Mouse (Mus musculus): ENCODE results near the gene Eri3. TPM values are rescaled to one million over a fixed set of nuclear protein-coding genes. Genes with fewer than 3 reads are reported as not detected.

The Eri3 gene
- polyA plus RNA-seq, 1 experiment = not detected

DNA sequence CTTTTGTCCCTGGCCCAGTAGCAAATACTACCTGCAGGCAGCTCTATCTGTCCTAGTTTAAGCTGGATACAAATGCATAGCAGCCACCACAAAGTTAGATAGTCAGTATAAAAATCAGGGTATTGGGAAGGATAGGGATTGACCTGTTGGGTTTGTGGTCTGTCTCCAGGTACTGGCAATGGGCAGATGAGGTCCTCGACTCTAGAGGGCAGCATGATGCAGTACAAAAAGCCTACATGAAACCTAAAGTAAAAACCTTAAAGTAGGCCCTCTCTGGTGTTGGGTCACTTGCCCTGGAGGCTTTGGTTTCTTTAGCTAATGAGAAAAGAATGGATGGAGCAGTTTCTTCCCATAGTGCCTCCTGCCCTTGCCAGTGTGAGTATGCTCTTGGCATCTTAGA lies 78.3 kb downstream of the Eri3 start:
- TF ChIP-seq CTCF (IDR thresholded peaks at IDR 0.05; ENCODE audit: insufficient read depth, low read depth, low read length) (no peak), POLR2A (IDR thresholded peaks at IDR 0.05; ENCODE audit: insufficient read depth, low read depth, low read length) (no peak)
- Histone ChIP-seq H3K4me3 (ENCODE audit: insufficient read depth, low read depth, low read length) (no peak overlapping the region), H3K27ac (ENCODE audit: insufficient read depth, low read depth, low read length) (no peak overlapping the region), H3K4me1 (ENCODE audit: control insufficient read depth, insufficient read depth, low read length) (peaks cover 3% of the 10 kb centered on the region; the same call in 1 of the 2 replicates)
- 72% methylated on average over 1 of the region's 1 CpGs for WGBS

DNA sequence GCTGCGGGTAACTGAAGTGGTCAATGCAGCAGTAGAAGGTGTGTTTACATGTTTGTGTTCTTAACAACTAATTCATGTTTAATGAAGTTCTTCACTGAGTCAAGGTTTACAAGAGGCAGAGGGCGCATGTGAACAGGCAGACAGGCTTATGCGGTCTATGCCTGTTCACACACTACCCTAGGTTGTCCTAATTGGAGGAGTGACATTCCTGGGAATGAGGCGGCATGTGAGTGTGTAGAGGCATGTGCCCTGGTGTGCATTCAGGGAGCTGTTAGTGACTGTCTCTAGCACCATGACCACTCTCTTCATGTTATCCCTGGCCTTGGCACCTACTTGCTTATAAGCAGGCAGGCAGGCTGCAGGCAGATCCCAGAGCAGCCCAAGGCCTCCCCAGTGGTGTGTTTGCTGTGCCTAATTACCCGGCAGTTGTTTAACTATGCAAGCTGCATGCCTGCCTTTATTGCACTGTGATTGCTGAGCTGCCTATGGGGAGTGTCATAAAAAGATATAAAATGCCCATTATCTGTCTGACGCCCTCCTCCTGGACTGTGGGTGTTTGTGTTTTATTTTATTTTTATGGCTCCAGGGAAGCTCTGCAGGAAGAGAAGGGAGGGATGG lies 80.0 kb downstream of the Eri3 start:
- Histone ChIP-seq H3K4me1 (ENCODE audit: control insufficient read depth, insufficient read depth, low read length) (peaks cover 5% of the 10 kb centered on the region), H3K4me3 (ENCODE audit: insufficient read depth, low read depth, low read length) (no peak overlapping the region), H3K27ac (ENCODE audit: insufficient read depth, low read depth, low read length) (no peak overlapping the region)
- TF ChIP-seq POLR2A (IDR thresholded peaks at IDR 0.05; ENCODE audit: insufficient read depth, low read depth, low read length) = no peak
- no peak for TF ChIP-seq CTCF (IDR thresholded peaks at IDR 0.05; ENCODE audit: insufficient read depth, low read depth, low read length)
- WGBS = 70% methylated on average over 6 of the region's 6 CpGs

DNA sequence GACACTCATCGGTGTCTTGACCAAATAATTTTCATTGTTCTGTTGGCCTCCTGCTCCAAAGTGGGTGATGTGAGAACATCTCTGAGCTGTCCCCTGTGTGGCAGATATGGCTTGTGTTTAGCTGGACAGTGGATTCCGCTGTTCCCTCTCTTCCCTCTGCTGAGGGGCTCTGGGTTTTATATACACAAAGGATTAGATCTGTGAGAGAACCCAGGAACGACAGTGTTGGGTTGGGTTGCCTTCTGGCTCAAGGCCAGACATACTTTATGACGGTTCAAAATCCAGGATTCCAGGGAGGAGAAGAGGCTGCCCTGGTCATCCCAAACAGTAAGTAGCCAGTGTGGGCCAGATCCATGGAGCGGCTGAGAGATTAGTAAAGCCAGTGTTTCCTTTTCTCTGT lies 83.4 kb downstream of the Eri3 start:
- H3K4me3 ChIP-seq (ENCODE audit: insufficient read depth, low read depth, low read length) = no peak overlapping the region
- no peak overlapping the region for H3K27ac ChIP-seq (ENCODE audit: insufficient read depth, low read depth, low read length)
- WGBS = 70% methylated on average over 5 of the region's 5 CpGs
- TF ChIP-seq POLR2A (IDR thresholded peaks at IDR 0.05; ENCODE audit: insufficient read depth, low read depth, low read length) = no peak
- peaks cover 17% of the 10 kb centered on the region for H3K4me1 ChIP-seq (ENCODE audit: control insufficient read depth, insufficient read depth, low read length)

DNA sequence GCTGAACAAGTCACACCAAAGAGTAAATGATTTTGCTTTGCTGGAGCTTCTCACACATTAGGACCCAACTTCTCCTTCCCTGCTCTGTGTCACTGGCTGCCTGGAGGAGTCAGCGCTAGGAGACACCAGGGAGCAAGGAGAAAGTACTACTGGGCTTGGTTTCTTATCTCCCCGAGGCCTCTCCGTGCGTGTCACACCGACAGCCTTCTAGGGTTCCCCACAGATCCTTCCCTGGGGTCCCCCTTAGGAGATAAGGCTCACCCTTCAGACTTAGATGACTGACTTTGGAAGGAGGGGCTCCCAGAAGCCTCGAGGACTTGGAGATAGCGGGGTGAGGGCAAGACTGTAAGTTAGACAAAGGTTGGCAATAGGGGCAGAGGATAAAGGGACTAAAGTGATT lies 84.5 kb downstream of the Eri3 start:
- Histone ChIP-seq H3K27ac (ENCODE audit: insufficient read depth, low read depth, low read length) (no peak overlapping the region), H3K4me3 (ENCODE audit: insufficient read depth, low read depth, low read length) (no peak overlapping the region), H3K4me1 (ENCODE audit: control insufficient read depth, insufficient read depth, low read length) (peaks cover 17% of the 10 kb centered on the region)
- WGBS = 90% methylated on average over 7 of the region's 7 CpGs
- TF ChIP-seq CTCF (IDR thresholded peaks at IDR 0.05; ENCODE audit: insufficient read depth, low read depth, low read length) (no peak), POLR2A (IDR thresholded peaks at IDR 0.05; ENCODE audit: insufficient read depth, low read depth, low read length) (no peak)

DNA sequence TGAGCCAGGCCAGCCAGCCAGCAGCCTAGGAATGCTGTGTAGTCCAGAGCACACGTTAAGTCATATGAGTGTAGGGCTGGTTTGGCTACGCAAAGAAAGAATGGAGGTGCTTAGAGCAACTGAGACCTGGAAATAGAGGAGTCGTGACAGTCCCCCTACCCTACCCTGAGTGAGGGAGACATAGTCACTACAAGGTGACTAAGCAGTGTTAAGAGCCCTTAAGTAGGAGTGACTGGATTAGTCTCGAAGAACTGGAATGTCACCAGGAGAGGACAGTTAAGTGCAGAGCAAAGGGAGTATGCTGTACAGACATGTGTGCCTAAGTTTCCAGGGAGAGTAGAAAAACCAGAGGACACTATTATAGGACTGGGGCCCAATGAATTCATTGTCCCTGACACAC lies 86.0 kb downstream of the Eri3 start:
- Histone ChIP-seq H3K27ac (ENCODE audit: insufficient read depth, low read depth, low read length) (no peak overlapping the region), H3K4me3 (ENCODE audit: insufficient read depth, low read depth, low read length) (no peak overlapping the region), H3K4me1 (ENCODE audit: control insufficient read depth, insufficient read depth, low read length) (peaks cover 15% of the 10 kb centered on the region)
- WGBS = 77% methylated on average over 4 of the region's 4 CpGs
- TF ChIP-seq CTCF (IDR thresholded peaks at IDR 0.05; ENCODE audit: insufficient read depth, low read depth, low read length) (no peak), POLR2A (IDR thresholded peaks at IDR 0.05; ENCODE audit: insufficient read depth, low read depth, low read length) (no peak)

DNA sequence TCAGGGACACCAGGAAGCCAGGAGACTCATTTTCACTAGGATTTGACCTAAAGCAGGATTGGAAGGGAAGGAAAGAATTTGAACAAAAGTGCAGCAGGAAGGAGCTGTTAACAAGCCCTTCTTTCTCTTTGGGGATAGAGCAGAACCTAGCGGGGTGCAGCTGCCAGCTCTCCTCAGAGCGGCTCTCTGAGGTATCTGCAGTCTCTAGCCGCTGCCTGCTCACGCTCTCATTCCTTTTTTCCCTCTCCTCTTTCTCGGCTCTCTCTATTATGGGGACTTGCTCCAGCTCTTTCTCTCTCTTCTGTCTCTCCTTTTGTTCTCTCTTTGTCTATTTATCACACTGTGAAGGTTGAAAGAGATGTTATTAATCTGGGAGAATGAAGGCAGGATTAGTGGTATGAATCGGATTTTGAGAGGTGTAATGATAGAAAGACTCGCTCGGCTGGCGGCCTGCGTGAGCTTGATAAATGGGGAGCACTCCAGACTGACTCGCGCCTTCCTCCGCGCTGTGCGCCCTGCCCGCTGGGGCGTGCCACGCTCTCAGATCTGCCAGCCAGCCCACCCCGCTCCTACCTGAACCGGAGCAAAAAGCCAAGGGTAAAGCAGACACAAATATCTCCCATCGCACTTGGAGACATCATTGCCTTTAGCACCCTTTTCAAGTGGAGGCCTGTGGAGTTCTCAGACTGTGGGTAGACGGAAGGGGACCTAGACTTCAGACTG lies 86.9 kb downstream of the Eri3 start:
- TF ChIP-seq POLR2A (IDR thresholded peaks at IDR 0.05; ENCODE audit: insufficient read depth, low read depth, low read length) = no peak
- TF ChIP-seq CTCF (IDR thresholded peaks at IDR 0.05; ENCODE audit: insufficient read depth, low read depth, low read length) = no peak
- no peak overlapping the region for H3K27ac ChIP-seq (ENCODE audit: insufficient read depth, low read depth, low read length)
- WGBS = 59% methylated on average over 22 of the region's 22 CpGs

DNA sequence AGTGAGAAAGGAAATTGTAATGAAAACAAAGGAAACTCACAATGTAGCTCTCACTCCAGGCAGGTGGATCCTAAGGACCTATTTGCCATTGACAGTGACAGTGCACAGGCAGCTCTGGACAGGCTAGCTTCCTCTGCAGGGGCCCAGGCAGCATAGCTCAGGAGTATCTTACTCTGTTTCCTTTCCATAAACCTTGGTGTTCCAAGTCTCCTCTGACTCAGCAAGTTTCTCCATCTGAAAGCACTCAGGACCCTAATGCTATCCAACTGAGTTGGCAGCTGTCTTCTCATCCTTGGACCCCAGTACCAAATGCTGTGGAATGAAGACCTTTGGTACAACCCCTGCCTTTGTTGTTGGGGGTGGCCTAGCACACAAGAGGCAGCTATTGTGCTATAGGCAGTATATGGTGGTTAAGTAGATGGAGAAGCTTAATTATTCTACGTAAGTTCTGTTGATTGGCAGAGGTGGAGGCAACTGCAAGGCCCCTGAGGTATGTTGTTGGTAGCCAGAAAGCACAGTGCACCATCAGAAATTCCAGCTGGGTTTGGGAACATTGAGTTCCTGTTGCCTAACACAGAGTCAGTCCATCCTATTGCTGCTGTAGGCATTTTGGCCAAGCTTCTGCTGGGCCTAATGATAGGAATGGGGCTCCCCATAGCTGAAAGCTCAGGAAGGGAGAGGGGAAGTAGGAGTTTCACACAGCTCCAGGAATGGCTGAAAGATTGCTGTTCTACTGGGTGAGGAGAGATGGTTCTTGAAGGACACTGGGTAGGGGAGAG lies 90.9 kb downstream of the Eri3 start:
- 98% methylated on average over 1 of the region's 1 CpGs for WGBS
- peaks cover 25% of the 10 kb centered on the region for H3K4me1 ChIP-seq (ENCODE audit: control insufficient read depth, insufficient read depth, low read length)
- TF ChIP-seq POLR2A (IDR thresholded peaks at IDR 0.05; ENCODE audit: insufficient read depth, low read depth, low read length) (no peak), CTCF (IDR thresholded peaks at IDR 0.05; ENCODE audit: insufficient read depth, low read depth, low read length) (no peak)
- H3K4me3 ChIP-seq (ENCODE audit: insufficient read depth, low read depth, low read length) = no peak overlapping the region
- H3K27ac ChIP-seq (ENCODE audit: insufficient read depth, low read depth, low read length) = no peak overlapping the region

More for the DNA sequence above, 86.9 kb downstream of the Eri3 start:
- Histone ChIP-seq H3K4me3 (ENCODE audit: insufficient read depth, low read depth, low read length) (no peak overlapping the region), H3K4me1 (ENCODE audit: control insufficient read depth, insufficient read depth, low read length) (peaks cover 15% of the 10 kb centered on the region)

DNA sequence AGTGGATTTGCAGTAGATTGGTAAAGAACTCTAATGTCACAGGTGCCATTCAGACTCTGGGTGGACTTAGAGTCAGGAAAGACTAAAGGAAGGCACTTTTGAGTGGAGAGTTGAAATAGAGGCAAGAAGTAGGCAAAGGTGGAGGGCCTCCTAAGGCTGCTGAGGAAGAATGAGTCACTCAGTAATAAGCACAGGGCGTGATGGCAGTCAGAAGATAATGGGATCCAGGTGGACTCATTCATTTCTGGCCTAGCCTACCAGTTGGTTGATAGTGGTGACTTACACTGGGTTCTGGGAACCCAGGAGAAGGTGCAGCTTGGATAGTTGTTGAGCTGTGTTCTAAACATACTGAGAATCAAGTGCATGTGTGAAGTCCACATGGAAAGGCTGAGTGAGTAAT lies 91.6 kb downstream of the Eri3 start:
- TF ChIP-seq CTCF (IDR thresholded peaks at IDR 0.05; ENCODE audit: insufficient read depth, low read depth, low read length) (no peak), POLR2A (IDR thresholded peaks at IDR 0.05; ENCODE audit: insufficient read depth, low read depth, low read length) (no peak)
- 67% methylated on average over 1 of the region's 1 CpGs for WGBS
- H3K4me1 ChIP-seq (ENCODE audit: control insufficient read depth, insufficient read depth, low read length) = peaks cover 27% of the 10 kb centered on the region
- no peak overlapping the region for H3K4me3 ChIP-seq (ENCODE audit: insufficient read depth, low read depth, low read length)
- no peak overlapping the region for H3K27ac ChIP-seq (ENCODE audit: insufficient read depth, low read depth, low read length)

DNA sequence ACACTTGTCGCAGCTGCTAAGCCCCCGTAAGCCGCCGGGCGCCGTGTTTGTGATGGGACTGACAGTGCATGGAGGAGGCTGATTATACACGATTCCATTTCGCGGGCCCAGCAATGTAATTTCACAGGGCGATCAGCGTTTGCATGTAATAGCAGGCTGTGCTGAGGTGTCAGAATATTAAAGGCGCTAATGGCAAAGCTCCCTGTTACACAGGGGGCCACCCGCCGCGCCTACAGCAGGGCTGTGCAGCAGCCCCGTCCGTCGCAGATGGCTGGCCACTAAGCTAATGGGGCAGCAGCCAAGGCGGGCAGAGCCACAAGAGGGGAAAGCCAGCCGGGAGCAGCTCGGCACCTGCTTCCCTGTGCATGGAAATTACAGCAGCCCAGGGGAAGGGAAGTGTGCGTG lies 94.9 kb downstream of the Eri3 start:
- no peak overlapping the region; the same call in 1 of the 2 replicates for H3K4me3 ChIP-seq (ENCODE audit: insufficient read depth, low read depth, low read length)
- H3K27ac ChIP-seq (ENCODE audit: insufficient read depth, low read depth, low read length) = peak overlapping the region; percentile 60
- no peak for TF ChIP-seq CTCF (IDR thresholded peaks at IDR 0.05; ENCODE audit: insufficient read depth, low read depth, low read length)
- no peak for TF ChIP-seq POLR2A (IDR thresholded peaks at IDR 0.05; ENCODE audit: insufficient read depth, low read depth, low read length)
- 13% methylated on average over 22 of the region's 22 CpGs for whole genome bisulfite sequencing
- H3K4me1 ChIP-seq (ENCODE audit: control insufficient read depth, insufficient read depth, low read length) = peaks cover 34% of the 10 kb centered on the region
